Mouse (Mus musculus): ENCODE results near the gene Csrp1. TPM values are rescaled to one million over a fixed set of nuclear protein-coding genes. Genes with fewer than 3 reads are reported as not detected.
A peak's percentile ranks its signal among the peaks of the same experiment; 100 is the strongest.

Gene Csrp1
- polyA plus RNA-seq, 1 experiment from 2014 or later: 137 TPM

- ATAC-seq (replicated peaks; ENCODE audit: low FRiP score): no peak
Measured at GRCm38 (mm10) chr1:135723016-135723415, 3.2 kb downstream of the Csrp1 start.

DNA sequence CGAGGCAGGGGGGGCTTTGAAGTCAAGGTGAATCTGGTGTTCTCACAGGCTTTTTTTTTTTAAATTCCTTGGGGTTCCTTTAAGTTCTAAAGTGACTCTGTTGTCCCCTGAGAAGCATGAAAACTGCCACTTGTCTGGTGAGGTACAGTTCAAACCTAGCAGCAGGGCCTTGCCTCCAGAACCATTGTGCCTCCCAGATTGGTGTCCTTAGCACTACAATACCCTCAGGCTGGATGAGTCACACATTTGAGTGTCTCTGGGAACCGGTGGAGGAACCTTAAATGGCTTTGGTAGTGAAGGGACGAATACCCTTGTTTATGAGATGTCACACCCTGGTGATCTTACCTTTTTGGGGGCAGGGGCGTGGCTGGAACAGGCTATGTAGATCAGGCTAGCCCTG lies 4.3 kb downstream of the Csrp1 start:
- no peaks in the 10 kb centered on the region for H3K27me3 ChIP-seq
- no peaks in the 10 kb centered on the region for H3K36me3 ChIP-seq
- H3K27ac ChIP-seq: no peak overlapping the region
- H3K4me2 ChIP-seq: no peak overlapping the region
- no peak overlapping the region for H3K4me3 ChIP-seq (replicated peaks)
- H3K9me3 ChIP-seq (replicated peaks): no peaks in the 10 kb centered on the region
- ATAC-seq (replicated peaks; ENCODE audit: low FRiP score): no peak
- peaks cover 16% of the 10 kb centered on the region for H3K4me1 ChIP-seq
- H3K9ac ChIP-seq: no peak overlapping the region
- WGBS: 67% methylated on average over 4 of the region's 4 CpGs

More at GRCm38 (mm10) chr1:135723016-135723415, 3.2 kb downstream of the Csrp1 start:
- H3K4me2 ChIP-seq: no peak overlapping the region
- 57% methylated on average over 1 of the region's 1 CpGs for WGBS
- no peak overlapping the region for H3K9ac ChIP-seq
- peaks cover 8% of the 10 kb centered on the region; the same call in 1 of the 2 replicates for H3K4me1 ChIP-seq
- H3K36me3 ChIP-seq: no peaks in the 10 kb centered on the region
- no peaks in the 10 kb centered on the region for H3K27me3 ChIP-seq
- no peaks in the 10 kb centered on the region for H3K9me3 ChIP-seq (replicated peaks)
- H3K27ac ChIP-seq: no peak overlapping the region
- H3K4me3 ChIP-seq (replicated peaks): no peak overlapping the region

GRCm38 (mm10) chr1:135725324-135725723 lies 5.5 kb downstream of the Csrp1 start:
- Histone ChIP-seq H3K9me3 (replicated peaks) (no peaks in the 10 kb centered on the region), H3K27me3 (no peaks in the 10 kb centered on the region), H3K36me3 (no peaks in the 10 kb centered on the region), H3K4me2 (no peak overlapping the region), H3K9ac (no peak overlapping the region), H3K4me3 (replicated peaks) (no peak overlapping the region), H3K27ac (0 out of 2 replicates have a peak overlapping the region, but pooled peaks have one; percentile 28), H3K4me1 (peaks cover 18% of the 10 kb centered on the region)
- no peak for ATAC-seq (replicated peaks; ENCODE audit: low FRiP score)
- 96% methylated on average over 6 of the region's 6 CpGs for WGBS

DNA sequence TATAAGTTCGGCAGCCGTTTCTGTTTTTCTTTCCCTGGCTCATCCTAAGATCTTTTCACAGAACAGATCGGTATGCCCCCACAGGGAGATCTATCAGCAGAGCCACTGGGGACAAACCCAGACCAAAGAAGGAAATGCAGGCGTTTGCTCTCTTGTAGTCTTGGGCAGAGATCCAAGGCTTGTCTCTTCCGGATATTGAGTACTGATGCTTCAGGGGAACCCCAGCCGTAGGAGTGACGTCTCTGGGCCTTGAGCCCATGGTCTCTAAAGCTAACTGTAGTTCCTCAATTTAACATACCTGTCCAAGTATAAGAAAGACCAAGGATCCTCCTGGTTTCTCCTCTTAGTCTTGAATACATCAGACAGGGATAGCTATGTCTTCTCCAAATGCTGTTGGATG lies 6.1 kb downstream of the Csrp1 start:
- no peak for ATAC-seq (replicated peaks; ENCODE audit: low FRiP score)
- H3K27ac ChIP-seq: peak overlapping the region; percentile 28; the same call in 1 of the 2 replicates
- no peaks in the 10 kb centered on the region for H3K9me3 ChIP-seq (replicated peaks)
- no peak overlapping the region for H3K9ac ChIP-seq
- H3K4me3 ChIP-seq (replicated peaks): no peak overlapping the region
- peaks cover 24% of the 10 kb centered on the region for H3K4me1 ChIP-seq
- 47% methylated on average over 7 of the region's 7 CpGs for WGBS
- no peak overlapping the region for H3K4me2 ChIP-seq
- no peaks in the 10 kb centered on the region for H3K27me3 ChIP-seq
- H3K36me3 ChIP-seq: no peaks in the 10 kb centered on the region

GRCm38 (mm10) chr1:135728631-135729366 lies 8.9 kb downstream of the Csrp1 start:
- peak; percentile 86 for ATAC-seq (replicated peaks; ENCODE audit: low FRiP score)
- Histone ChIP-seq H3K36me3 (no peaks in the 10 kb centered on the region), H3K9me3 (replicated peaks) (no peaks in the 10 kb centered on the region), H3K9ac (peak overlapping the region; percentile 72), H3K4me3 (replicated peaks) (peak overlapping the region; percentile 67), H3K27ac (peak overlapping the region; percentile 93), H3K4me2 (peak overlapping the region; percentile 77), H3K27me3 (no peaks in the 10 kb centered on the region), H3K4me1 (peaks cover 52% of the 10 kb centered on the region)
- under 1% methylated on average over 35 of the region's 35 CpGs for WGBS

GRCm38 (mm10) chr1:135729367-135729713 lies 9.5 kb downstream of the Csrp1 start:
- no peaks in the 10 kb centered on the region for H3K9me3 ChIP-seq (replicated peaks)
- peak; percentile 41 for ATAC-seq (replicated peaks; ENCODE audit: low FRiP score)
- peaks cover 58% of the 10 kb centered on the region for H3K4me1 ChIP-seq
- H3K9ac ChIP-seq: peak overlapping the region; percentile 72
- H3K27me3 ChIP-seq: no peaks in the 10 kb centered on the region
- no peaks in the 10 kb centered on the region for H3K36me3 ChIP-seq
- WGBS: under 1% methylated on average over 11 of the region's 11 CpGs
- peak overlapping the region; percentile 93 for H3K27ac ChIP-seq
- peak overlapping the region; percentile 67 for H3K4me3 ChIP-seq (replicated peaks)
- H3K4me2 ChIP-seq: peak overlapping the region; percentile 77

DNA sequence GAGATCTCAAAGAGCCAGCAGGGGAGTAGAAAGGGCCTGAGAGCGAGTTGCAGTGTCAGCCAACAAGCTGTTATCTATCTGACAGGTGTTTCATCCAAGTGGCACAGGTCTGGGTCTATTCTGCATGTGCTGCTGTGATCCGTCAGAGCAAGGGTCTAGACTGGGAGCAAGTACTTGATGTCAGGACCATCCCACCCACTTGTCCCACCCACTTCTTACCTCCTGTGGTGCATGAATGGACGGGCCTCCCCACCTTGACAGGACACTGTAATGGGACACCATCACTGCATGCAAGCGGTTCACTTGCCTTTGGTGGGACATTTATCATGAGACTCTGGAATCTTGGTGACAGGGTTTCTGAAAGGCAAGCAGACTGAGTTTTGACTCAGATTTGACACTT lies 10.0 kb downstream of the Csrp1 start:
- ATAC-seq (replicated peaks; ENCODE audit: low FRiP score): no peak

GRCm38 (mm10) chr1:135730296-135730695 lies 10.4 kb downstream of the Csrp1 start:
- Histone ChIP-seq H3K9me3 (replicated peaks) (no peaks in the 10 kb centered on the region), H3K4me3 (replicated peaks) (peak overlapping the region; percentile 67), H3K9ac (peak overlapping the region; percentile 72; the same call in 1 of the 2 replicates), H3K27me3 (no peaks in the 10 kb centered on the region), H3K36me3 (no peaks in the 10 kb centered on the region), H3K4me1 (peaks cover 67% of the 10 kb centered on the region), H3K4me2 (peak overlapping the region; percentile 77), H3K27ac (peak overlapping the region; percentile 93)
- 36% methylated on average over 3 of the region's 3 CpGs for WGBS
- ATAC-seq (replicated peaks; ENCODE audit: low FRiP score): no peak

More for the DNA sequence above, 10.0 kb downstream of the Csrp1 start:
- no peaks in the 10 kb centered on the region for H3K9me3 ChIP-seq (replicated peaks)
- WGBS: 11% methylated on average over 4 of the region's 4 CpGs
- H3K36me3 ChIP-seq: no peaks in the 10 kb centered on the region
- peak overlapping the region; percentile 72 for H3K9ac ChIP-seq
- peak overlapping the region; percentile 93 for H3K27ac ChIP-seq
- peak overlapping the region; percentile 67 for H3K4me3 ChIP-seq (replicated peaks)
- H3K27me3 ChIP-seq: no peaks in the 10 kb centered on the region
- peaks cover 63% of the 10 kb centered on the region for H3K4me1 ChIP-seq
- H3K4me2 ChIP-seq: peak overlapping the region; percentile 77

- H3K4me1 ChIP-seq: peaks cover 78% of the 10 kb centered on the region
- peak overlapping the region; percentile 67; the same call in 1 of the 2 replicates for H3K4me3 ChIP-seq (replicated peaks)
- no peaks in the 10 kb centered on the region for H3K9me3 ChIP-seq (replicated peaks)
- peak overlapping the region; percentile 77 for H3K4me2 ChIP-seq
- no peak overlapping the region for H3K9ac ChIP-seq
- ATAC-seq (replicated peaks; ENCODE audit: low FRiP score): no peak
- peak overlapping the region; percentile 93 for H3K27ac ChIP-seq
- H3K36me3 ChIP-seq: 0 out of 2 replicates have a peak, but pooled peaks cover 3% of the 10 kb centered on the region
- 57% methylated on average over 7 of the region's 7 CpGs for whole genome bisulfite sequencing
- H3K27me3 ChIP-seq: no peaks in the 10 kb centered on the region
Measured at GRCm38 (mm10) chr1:135731393-135731792, 11.5 kb downstream of the Csrp1 start.

DNA sequence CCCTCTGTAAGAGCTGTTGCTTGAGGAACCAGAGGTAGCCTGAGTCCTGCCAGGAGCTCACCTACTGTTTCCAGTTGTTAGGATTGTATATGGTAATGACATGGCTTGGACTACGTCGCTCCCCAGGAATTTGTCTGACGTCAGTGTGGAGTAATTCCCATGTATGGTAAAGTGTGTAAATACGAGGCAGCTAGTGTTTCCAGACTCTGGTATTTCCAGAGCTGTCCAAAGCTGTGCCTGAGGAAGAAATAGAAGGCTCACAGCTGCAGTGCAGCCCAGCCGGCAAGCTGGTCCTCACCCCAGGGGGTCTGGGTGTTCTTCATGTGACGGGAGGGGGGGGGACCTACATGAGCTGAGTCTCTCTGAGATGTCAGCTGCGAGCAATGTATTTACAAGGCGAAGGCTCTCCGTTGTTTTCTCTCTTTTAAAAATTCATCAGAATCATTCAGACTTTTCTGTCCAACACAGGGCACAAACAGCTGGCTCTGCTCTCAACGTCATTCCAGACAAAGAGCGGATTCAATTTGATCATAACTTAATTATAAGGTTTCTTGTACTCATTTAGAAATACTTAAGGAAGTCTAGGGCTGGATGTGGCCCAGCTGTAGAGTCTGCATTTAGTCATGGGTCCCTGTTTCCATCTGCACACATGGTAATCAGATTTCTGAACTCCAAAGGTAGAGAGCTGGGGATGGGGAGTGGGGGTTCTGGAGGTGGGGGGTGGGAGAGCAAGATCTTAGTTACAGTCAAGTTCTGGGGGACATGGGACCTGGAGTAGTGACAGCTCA lies 12.2 kb downstream of the Csrp1 start:
- Histone ChIP-seq H3K4me1 (peaks cover 78% of the 10 kb centered on the region), H3K27ac (peak overlapping the region; percentile 93), H3K27me3 (no peaks in the 10 kb centered on the region), H3K4me2 (peak overlapping the region; percentile 77), H3K36me3 (0 out of 2 replicates have a peak, but pooled peaks cover 4% of the 10 kb centered on the region), H3K9ac (no peak overlapping the region), H3K9me3 (replicated peaks) (no peaks in the 10 kb centered on the region), H3K4me3 (replicated peaks) (peak overlapping the region; percentile 67; the same call in 1 of the 2 replicates)
- ATAC-seq (replicated peaks; ENCODE audit: low FRiP score): peak; percentile 62
- 23% methylated on average over 11 of the region's 11 CpGs for WGBS

DNA sequence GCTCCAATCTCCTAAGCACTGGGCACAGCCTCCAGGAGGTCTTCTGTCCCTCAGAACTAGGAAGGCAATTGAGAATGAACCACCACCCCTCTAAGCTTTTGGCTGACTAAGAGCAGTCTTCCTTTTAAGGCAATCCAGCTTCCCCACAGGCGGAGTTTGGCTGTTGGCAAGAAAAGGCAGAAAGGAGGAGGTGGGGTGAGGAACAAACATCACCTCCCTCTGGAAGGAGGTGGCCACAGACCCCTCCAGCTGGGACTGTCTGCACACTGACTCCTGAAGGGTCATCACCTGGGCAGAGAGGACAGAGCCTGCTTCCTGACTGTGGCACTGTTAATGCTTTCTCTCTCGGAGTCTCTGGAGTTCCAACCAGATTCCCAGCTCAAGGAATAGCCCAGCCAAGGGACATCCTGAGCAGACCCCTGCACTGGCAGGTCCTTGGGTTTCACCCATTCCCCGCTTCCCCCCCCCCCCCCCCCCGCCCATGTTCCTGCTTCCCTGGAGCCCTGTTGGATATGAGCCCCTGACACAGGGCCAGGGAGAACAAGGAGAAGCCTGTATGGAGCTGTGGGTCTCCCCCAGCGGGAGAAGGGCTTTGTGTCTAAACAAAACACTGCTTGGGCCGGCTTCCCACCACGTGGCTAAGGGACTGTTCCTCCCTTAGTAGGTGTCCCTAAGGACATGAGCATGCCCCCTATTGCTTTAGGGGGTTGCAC lies 14.5 kb downstream of the Csrp1 start:
- Histone ChIP-seq H3K36me3 (0 out of 2 replicates have a peak, but pooled peaks cover 4% of the 10 kb centered on the region), H3K4me3 (replicated peaks) (no peak overlapping the region), H3K27me3 (no peaks in the 10 kb centered on the region), H3K4me1 (peaks cover 84% of the 10 kb centered on the region), H3K4me2 (peak overlapping the region; percentile 21; the same call in 1 of the 2 replicates), H3K9ac (no peak overlapping the region), H3K27ac (peak overlapping the region; percentile 93), H3K9me3 (replicated peaks) (no peaks in the 10 kb centered on the region)
- ATAC-seq (replicated peaks; ENCODE audit: low FRiP score): no peak
- 38% methylated on average over 6 of the region's 7 CpGs for WGBS

Data from kidney, embryonic 15.5 days (tissue).